Mouse (Mus musculus) liver, embryonic 12.5 days (tissue): Measurements from ENCODE around the gene Zp2. TPM values are rescaled to one million over a fixed set of nuclear protein-coding genes. Genes with fewer than 3 reads are reported as not detected.

Source experiments
- ATAC-seq: fragments of 200-750 bp; cut with Nextera tagmentation; 2 replicates; pipeline ENCODE4 v1.8.0; 2017; ENCODE audit warnings: moderate number of reproducible peaks, mild to moderate bottlenecking, moderate library complexity
- H3K27ac ChIP-seq: fragments of 300-500 bp; sonication (generic); 2 replicates; pipeline ENCODE4 v1.5.1; 2016; ENCODE audit warnings: mild to moderate bottlenecking
- H3K27me3 ChIP-seq: fragments of 300-500 bp; sonication (generic); replicated peaks from 2 replicates; pipeline ENCODE4 v1.6.1; 2016; ENCODE audit warnings: mild to moderate bottlenecking, moderate library complexity
- H3K36me3 ChIP-seq: fragments of 300-500 bp; sonication (generic); 2 replicates; pipeline ENCODE4 v1.6.1; 2016; ENCODE audit warnings: mild to moderate bottlenecking, moderate library complexity
- H3K4me1 ChIP-seq: fragments of 300-500 bp; sonication (generic); 2 replicates; pipeline ENCODE4 v1.6.1; 2016
- H3K4me2 ChIP-seq: fragments of 300-500 bp; sonication (generic); 2 replicates; pipeline ENCODE4 v1.6.1; 2016; ENCODE audit warnings: mild to moderate bottlenecking, moderate library complexity
- H3K4me3 ChIP-seq: fragments of 300-500 bp; sonication (generic); 2 replicates; pipeline ENCODE4 v1.5.1; 2016; ENCODE audit warnings: mild to moderate bottlenecking, moderate library complexity
- H3K9ac ChIP-seq: fragments of 300-500 bp; sonication (generic); 2 replicates; pipeline ENCODE4 v1.6.1; 2016; ENCODE audit warnings: mild to moderate bottlenecking, moderate library complexity
- H3K9me3 ChIP-seq: fragments of 300-500 bp; sonication (generic); replicated peaks from 2 replicates; pipeline ENCODE4 v1.6.1; 2016; ENCODE audit warnings: mild to moderate bottlenecking, moderate library complexity
- WGBS: fragments of 180-500 bp; shearing (Covaris S2); methylation state at CpG from one replicate; pipeline ENCODE4 v1.1.7; 2016; ENCODE audit not compliant: insufficient replicate concordance; 5-methylcytosine and 5-hydroxymethylcytosine counted together
- polyA plus RNA-seq: library from polyadenylated mRNA; unstranded; fragments of >200 nt; fragmentation: Nextera tagmentation; extraction: Ambion mirVana; gene quantifications from 2 replicates; pipeline ENCODE4 v1.2.1, GENCODE M21; 2016

Gene Zp2
- polyA plus RNA-seq, 1 experiment from 2014 or later: not detected

DNA sequence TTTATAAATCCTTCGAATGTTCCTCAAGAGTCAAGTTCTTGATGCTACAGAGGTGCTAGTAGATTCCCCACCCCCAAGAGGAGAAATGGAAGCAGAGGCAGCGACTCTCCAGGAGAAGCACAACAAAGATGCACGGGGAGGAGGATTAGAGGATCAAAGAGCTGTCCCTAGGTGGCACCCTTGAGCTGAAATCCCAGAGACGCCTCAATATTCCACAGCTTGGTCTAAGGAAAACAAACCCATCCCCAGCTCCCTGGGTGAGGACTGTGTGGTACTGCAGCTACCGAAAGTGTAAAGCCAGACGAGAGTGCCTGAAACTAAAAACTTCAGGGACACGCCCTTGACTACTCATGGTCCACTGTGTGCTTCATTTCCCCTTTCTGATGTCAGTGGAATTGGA, 47.2 kb downstream of the Zp2 start:
- Histone ChIP-seq H3K9ac (no peak overlapping the region), H3K4me3 (no peak overlapping the region), H3K4me2 (no peak overlapping the region; the same call in 1 of the 2 replicates), H3K4me1 (peaks cover 10% of the 10 kb centered on the region; the same call in 1 of the 2 replicates), H3K27ac (no peak overlapping the region), H3K9me3 (no peaks in the 10 kb centered on the region), H3K36me3 (no peaks in the 10 kb centered on the region), H3K27me3 (peaks cover 7% of the 10 kb centered on the region; the same call in 1 of the 2 replicates)
- 5% methylated on average over 7 of the region's 7 CpGs for WGBS
- ATAC-seq: no peak

GRCm38 (mm10) chr7:120095180-120095579, 49.9 kb downstream of the Zp2 start, which contains the start of gene Dnah3:
Gene Dnah3 (minus strand): TSS chr7:120095280.
- Histone ChIP-seq H3K9ac (no peak within 1 kb of the TSS), H3K27ac (no peak within 1 kb of the TSS), H3K27me3 (no peaks in the 10 kb centered on the region), H3K4me3 (no peak within 1 kb of the TSS), H3K4me1 (no peaks in the 10 kb centered on the region), H3K4me2 (no peak within 1 kb of the TSS), H3K9me3 (no peaks in the 10 kb centered on the region), H3K36me3 (no peaks in the 10 kb centered on the region)
- ATAC-seq: no peak
- WGBS: 65% methylated on average over 6 of the region's 6 CpGs

DNA sequence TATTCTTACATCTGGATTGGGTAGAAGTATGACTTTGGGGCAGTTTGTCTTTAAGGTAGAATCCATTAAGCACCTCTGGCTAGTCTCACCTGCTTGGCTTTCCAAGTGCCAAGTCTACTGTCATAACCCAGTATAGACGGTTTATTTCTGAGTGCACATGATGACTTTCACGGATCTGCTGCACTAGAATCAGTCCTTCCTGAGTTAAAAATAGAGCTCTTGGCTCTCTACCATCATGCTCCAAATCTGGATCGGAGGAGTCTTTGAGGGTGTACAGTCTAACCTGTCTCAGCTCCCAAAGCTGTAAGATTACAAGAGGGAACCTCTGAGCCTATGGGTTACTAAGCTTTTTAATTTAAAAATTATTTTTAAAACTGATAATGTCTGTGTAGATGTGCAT, 50.9 kb downstream of the Zp2 start:
- H3K27ac ChIP-seq: no peak overlapping the region
- H3K9ac ChIP-seq: no peak overlapping the region
- no peaks in the 10 kb centered on the region for H3K4me1 ChIP-seq
- 60% methylated on average over 3 of the region's 3 CpGs for WGBS
- H3K4me3 ChIP-seq: no peak overlapping the region
- no peak for ATAC-seq
- no peaks in the 10 kb centered on the region for H3K9me3 ChIP-seq
- H3K36me3 ChIP-seq: no peaks in the 10 kb centered on the region
- no peak overlapping the region for H3K4me2 ChIP-seq
- H3K27me3 ChIP-seq: no peaks in the 10 kb centered on the region

DNA sequence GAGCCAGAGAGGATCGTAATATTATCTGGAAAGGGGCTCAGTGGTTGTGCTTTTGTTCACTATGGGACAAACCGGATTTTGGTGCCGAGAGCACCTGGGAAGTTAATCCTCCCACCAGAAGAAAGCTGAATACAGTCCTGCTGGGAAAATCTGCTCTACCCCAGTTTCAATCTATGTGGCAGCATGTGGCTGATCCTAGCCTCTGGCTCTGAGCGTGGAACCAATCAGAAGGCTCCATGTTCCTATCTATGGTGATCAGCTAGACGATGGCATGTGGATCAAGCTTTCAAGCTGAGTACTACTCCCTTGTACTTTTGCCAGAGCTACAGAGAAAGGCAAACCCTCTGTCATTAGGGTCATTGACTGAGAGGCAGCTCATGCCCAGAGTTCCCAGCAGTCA, 52.1 kb downstream of the Zp2 start:
- WGBS: 39% methylated on average over 5 of the region's 5 CpGs
- no peak overlapping the region for H3K4me3 ChIP-seq
- no peak overlapping the region for H3K27ac ChIP-seq
- no peaks in the 10 kb centered on the region for H3K27me3 ChIP-seq
- no peak for ATAC-seq
- H3K36me3 ChIP-seq: no peaks in the 10 kb centered on the region
- no peak overlapping the region for H3K9ac ChIP-seq
- H3K4me2 ChIP-seq: no peak overlapping the region
- H3K4me1 ChIP-seq: no peaks in the 10 kb centered on the region
- no peaks in the 10 kb centered on the region for H3K9me3 ChIP-seq

DNA sequence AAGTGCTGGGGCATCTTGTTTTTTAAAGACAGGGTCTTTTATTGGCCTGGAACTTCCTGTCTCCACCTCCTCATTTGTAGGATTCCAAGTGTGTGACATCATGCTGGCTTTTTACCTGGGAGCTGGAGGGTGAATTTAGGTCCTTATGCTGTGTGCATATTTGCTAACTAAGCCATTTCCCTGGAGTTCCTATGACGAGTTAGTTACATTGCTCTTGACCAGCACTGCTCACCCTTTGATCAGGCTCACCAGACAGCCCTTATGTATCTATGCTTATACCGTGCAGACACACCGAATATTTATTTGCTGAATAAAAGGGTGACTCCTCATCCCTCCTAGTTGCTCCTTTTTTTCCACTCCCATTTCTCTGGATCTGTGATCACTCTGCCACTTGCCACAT, 64.9 kb downstream of the Zp2 start:
- Histone ChIP-seq H3K36me3 (no peaks in the 10 kb centered on the region), H3K9ac (no peak overlapping the region), H3K27me3 (no peaks in the 10 kb centered on the region), H3K9me3 (no peaks in the 10 kb centered on the region), H3K4me3 (no peak overlapping the region), H3K4me2 (no peak overlapping the region), H3K27ac (no peak overlapping the region), H3K4me1 (no peaks in the 10 kb centered on the region)
- 65% methylated on average over 3 of the region's 3 CpGs for WGBS
- no peak for ATAC-seq

Other genes starting within 250 kb of the Zp2 start
- 4.3 and 4.6 TPM in 2 replicates for gene Lyrm1, start 249.4 kb downstream of the Zp2 start, polyA plus RNA-seq
- gene Dcun1d3, start 249.0 kb downstream of the Zp2 start, polyA plus RNA-seq: 3.1 and 3.5 TPM in 2 replicates
- gene Dnah3, start 50.0 kb downstream of the Zp2 start, polyA plus RNA-seq: not detected in 2 replicates
- 3.9 and 4.0 TPM in 2 replicates for gene Tmem159, start 42.9 kb downstream of the Zp2 start, polyA plus RNA-seq
- 1.2 and 1.3 TPM in 2 replicates for gene Anks4b, start 28.6 kb upstream of the Zp2 start, polyA plus RNA-seq
- gene Crym, start 56.8 kb upstream of the Zp2 start, polyA plus RNA-seq: 0.23 and 0.43 TPM in 2 replicates
- gene Abca14, start 58.7 kb upstream of the Zp2 start, polyA plus RNA-seq: 0.43 TPM in 1 of 2 replicates, not detected in the other
- gene Abca15, start 183.4 kb upstream of the Zp2 start, polyA plus RNA-seq: not detected in 2 replicates